Comparison of ENCODE assay signal across 8 mouse cellular contexts in the genomic region with DNA sequence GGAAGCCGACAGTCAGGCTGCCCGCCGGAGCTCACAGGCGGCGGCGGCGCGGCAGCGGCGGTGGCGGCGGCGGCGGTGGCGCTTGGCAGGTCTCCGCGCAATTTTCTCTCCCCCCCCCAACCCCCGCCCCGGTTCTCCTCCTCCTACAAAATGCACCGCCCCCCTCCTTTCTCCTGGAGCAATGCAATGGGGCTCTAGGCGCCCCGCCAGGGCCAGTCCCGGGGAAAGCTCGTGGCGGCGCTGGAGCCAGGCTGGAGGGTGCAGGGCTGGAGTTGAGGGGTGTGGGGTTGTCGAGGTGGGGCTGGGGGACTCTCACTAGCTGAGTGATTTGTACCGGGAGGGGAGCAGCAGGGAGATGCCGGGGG. TPM values are rescaled to one million over a fixed set of nuclear protein-coding genes. Genes with fewer than 3 reads are reported as not detected.
DNase-seq lines count a peak whose midpoint lies in the region; ATAC-seq and TF ChIP-seq lines count a peak whose summit lies in the region.

No protein-coding gene starts in this region.

- intact Hi-C loops in gastrocnemius, postnatal 14 days (cut with DNase I; ENCODE audit: low total_unique reads) = loop anchor here (2.0 to 5.0 kb wide), 2 partner anchors 136 to 200 kb away; no protein-coding TSS in a partner anchor

- H3K4me1 ChIP-seq in hindbrain, postnatal 0 days (ENCODE audit: insufficient read depth, low read length) = peaks cover 4% of the 10 kb centered on the region; the same call in 1 of the 2 replicates

- H3K9ac ChIP-seq in hindbrain, postnatal 0 days (replicated peaks; ENCODE audit: low read length) = peak overlapping the region; percentile 63

- WGBS in hindbrain, postnatal 0 days = 0% methylated on average over 20 of the region's 29 CpGs

- peak overlapping the region; percentile 62 for H3K4me3 ChIP-seq in hindbrain, postnatal 0 days (ENCODE audit: low read length)

- peak; percentile 83 for ATAC-seq in hindbrain, postnatal 0 days

- no peaks in the 10 kb centered on the region for H3K36me3 ChIP-seq in hindbrain, postnatal 0 days (ENCODE audit: insufficient read depth, low read length)

- peak overlapping the region; percentile 81 for H3K27ac ChIP-seq in hindbrain, postnatal 0 days

- H3K9me3 ChIP-seq in hindbrain, postnatal 0 days (ENCODE audit: low read length) = no peaks in the 10 kb centered on the region

- H3K27me3 ChIP-seq in hindbrain, postnatal 0 days (ENCODE audit: insufficient read depth, low read length) = 0 out of 2 replicates have a peak, but pooled peaks cover 3% of the 10 kb centered on the region

- peak overlapping the region; percentile 91 for H3K4me2 ChIP-seq in hindbrain, postnatal 0 days (ENCODE audit: low read depth, low read length)

- no peak for TF ChIP-seq CTCF in hindbrain, postnatal 0 days (IDR thresholded peaks at IDR 0.05; ENCODE audit: low read depth)

- DNase-seq in ZHBTc4 (ENCODE audit: low read depth, low spot score) (peak; percentile 52), MN1 (ENCODE audit: low spot score) (no peak)
- peak; percentile 23 for DNase-seq in cerebellum, adult 9-11 months
- peak; percentile 69 for DNase-seq in gastrocnemius, postnatal 14 days
- peak; percentile 86 for DNase-seq in hindbrain, postnatal 0 days (ENCODE audit: low spot score)
- DNase-seq in left cerebral cortex, adult 8-10 months (ENCODE audit: low spot score in 2 of 2) = peak; percentile 44 to 51
- DNase-seq in lung, postnatal 4 days = peak; percentile 67 to 79
- DNase-seq in right cerebral cortex, postnatal 36 days (ENCODE audit: low spot score in 2 of 2) = peak; percentile 53 to 56

RNA-seq across cellular contexts. Expression of a gene that starts 0.7 kb away (rescaled TPM):
- 1 to 10 TPM; 1.4 to 1.7 TPM for total RNA-seq in gastrocnemius, postnatal 14 days (2021)
- 18.0 and 20.5 TPM in 2 replicates for total RNA-seq in hindbrain, postnatal 0 days (2014; rRNA removed)
- 5.2 and 5.7 TPM in 2 replicates for polyA plus RNA-seq in hindbrain, postnatal 0 days (2015; fragmentation: Nextera tagmentation; extraction: Ambion mirVana)
- total RNA-seq in left cerebral cortex, adult 8-10 months (2022) = 10 to 100 TPM in 3 of 4 experiments, 1 to 10 TPM in 1; 9.6 to 12.3 (median 10.9) TPM
